Mouse (Mus musculus) lung, embryonic 14.5 days (tissue): Measurements from ENCODE around the gene Cdhr1. TPM values are rescaled to one million over a fixed set of nuclear protein-coding genes. Genes with fewer than 3 reads are reported as not detected.

Source experiments
- ATAC-seq: fragments of 200-750 bp; cut with Nextera tagmentation; 2 replicates; pipeline ENCODE4 v1.8.0; 2017; ENCODE audit warnings: mild to moderate bottlenecking, moderate TSS enrichment, moderate library complexity; ENCODE audit not compliant: insufficient read depth
- DNase-seq: peaks from one replicate; pipeline ENCODE4 v3.0.0-alpha.2; 2015
- H3K27ac ChIP-seq: fragments of 300-500 bp; sonication (generic); 2 replicates; pipeline ENCODE4 v1.5.1; 2014; ENCODE audit warnings: low read depth, mild to moderate bottlenecking, moderate library complexity
- H3K27me3 ChIP-seq: fragments of 300-500 bp; sonication (generic); 2 replicates; pipeline ENCODE4 v1.6.1; 2014; ENCODE audit warnings: low read length, control low read depth; ENCODE audit not compliant: insufficient read depth
- H3K36me3 ChIP-seq: fragments of 300-500 bp; sonication (generic); 2 replicates; pipeline ENCODE4 v1.6.1; 2014; ENCODE audit warnings: control low read depth; ENCODE audit not compliant: insufficient read depth
- H3K4me1 ChIP-seq: fragments of 300-500 bp; sonication (generic); 2 replicates; pipeline ENCODE4 v1.6.1; 2014; ENCODE audit warnings: antibody characterized with exemption, control low read depth; ENCODE audit not compliant: insufficient read depth
- H3K4me2 ChIP-seq: fragments of 300-500 bp; sonication (generic); 2 replicates; pipeline ENCODE4 v1.6.1; 2014; ENCODE audit warnings: mild to moderate bottlenecking
- H3K4me3 ChIP-seq: fragments of 300-500 bp; sonication (generic); 2 replicates; pipeline ENCODE4 v1.5.1; 2014; ENCODE audit warnings: low read depth, low read length
- H3K9ac ChIP-seq: fragments of 300-500 bp; sonication (generic); 2 replicates; pipeline ENCODE4 v1.6.1; 2014
- H3K9me3 ChIP-seq: fragments of 300-500 bp; sonication (generic); 2 replicates; pipeline ENCODE4 v1.6.1; 2016; ENCODE audit warnings: low read depth, low read length, control low read depth
- CTCF ChIP-seq: IDR thresholded peaks from 2 replicates; pipeline ENCODE4 v1.5.1; 2016; ENCODE audit warnings: antibody characterized with exemption, low read depth
- WGBS: fragments of 180-500 bp; shearing (Covaris S2); extraction: QIAGEN DNeasy Blood & Tissue Kit; methylation state at CpG from one replicate; pipeline ENCODE4 v1.1.7; 2014; 5-methylcytosine and 5-hydroxymethylcytosine counted together
- polyA plus RNA-seq: library from polyadenylated mRNA; unstranded; fragments of >200 nt; fragmentation: Nextera tagmentation; extraction: Ambion mirVana; gene quantifications from 2 replicates; pipeline ENCODE4 v1.2.1, GENCODE M21; 2014

The Cdhr1 gene
- polyA plus RNA-seq, 1 experiment from 2014 or later = not detected

GRCm38 (mm10) chr14:37034432-37034831 lies 63.7 kb downstream of the Cdhr1 start:
- no peak for ATAC-seq

GRCm38 (mm10) chr14:37033241-37033640 lies 64.9 kb downstream of the Cdhr1 start:
- WGBS = 13% methylated on average over 7 of the region's 7 CpGs
- DNase-seq = peak; percentile 83
- H3K36me3 ChIP-seq = no peaks in the 10 kb centered on the region
- H3K4me1 ChIP-seq = no peaks in the 10 kb centered on the region
- H3K9me3 ChIP-seq = no peaks in the 10 kb centered on the region
- ATAC-seq = no peak
- H3K4me3 ChIP-seq = no peak overlapping the region
- no peak overlapping the region for H3K27ac ChIP-seq
- peak; percentile 92 for TF ChIP-seq CTCF
- H3K9ac ChIP-seq = no peak overlapping the region
- H3K4me2 ChIP-seq = no peak overlapping the region
- H3K27me3 ChIP-seq = no peaks in the 10 kb centered on the region

More at GRCm38 (mm10) chr14:37034432-37034831, 63.7 kb downstream of the Cdhr1 start:
- 46% methylated on average over 5 of the region's 5 CpGs for WGBS
- peak; percentile 25; the same call in 1 of the 2 replicates for TF ChIP-seq CTCF
- no peaks in the 10 kb centered on the region for H3K4me1 ChIP-seq
- no peak overlapping the region for H3K4me3 ChIP-seq
- no peak overlapping the region for H3K4me2 ChIP-seq
- no peaks in the 10 kb centered on the region for H3K27me3 ChIP-seq
- DNase-seq = peak; percentile 6
- no peaks in the 10 kb centered on the region for H3K36me3 ChIP-seq
- H3K27ac ChIP-seq = no peak overlapping the region
- no peak overlapping the region for H3K9ac ChIP-seq
- no peaks in the 10 kb centered on the region for H3K9me3 ChIP-seq

- DNase-seq (peak; percentile 56), ATAC-seq (no peak)
- WGBS = 51% methylated on average over 11 of the region's 11 CpGs
- TF ChIP-seq CTCF = no peak
- Histone ChIP-seq H3K27ac (no peak overlapping the region), H3K9me3 (no peaks in the 10 kb centered on the region), H3K4me2 (no peak overlapping the region), H3K4me1 (no peaks in the 10 kb centered on the region), H3K4me3 (no peak overlapping the region), H3K9ac (no peak overlapping the region), H3K36me3 (no peaks in the 10 kb centered on the region), H3K27me3 (no peaks in the 10 kb centered on the region)
These were observed 65.6 kb downstream of the Cdhr1 start for GRCm38 (mm10) chr14:37032481-37033104.

- Histone ChIP-seq H3K27ac (no peak overlapping the region), H3K9ac (no peak overlapping the region), H3K4me3 (no peak overlapping the region), H3K9me3 (no peaks in the 10 kb centered on the region), H3K4me2 (no peak overlapping the region), H3K27me3 (no peaks in the 10 kb centered on the region), H3K4me1 (no peaks in the 10 kb centered on the region), H3K36me3 (no peaks in the 10 kb centered on the region)
- DNase-seq = no peak
- no peak for TF ChIP-seq CTCF
- 76% methylated on average over 3 of the region's 3 CpGs for WGBS
- no peak for ATAC-seq
These were observed 69.6 kb downstream of the Cdhr1 start for GRCm38 (mm10) chr14:37028555-37028954.

GRCm38 (mm10) chr14:37027951-37028350 lies 70.2 kb downstream of the Cdhr1 start:
- Histone ChIP-seq H3K9me3 (no peaks in the 10 kb centered on the region), H3K27me3 (no peaks in the 10 kb centered on the region), H3K9ac (no peak overlapping the region), H3K4me2 (no peak overlapping the region), H3K36me3 (no peaks in the 10 kb centered on the region), H3K4me3 (no peak overlapping the region), H3K27ac (no peak overlapping the region), H3K4me1 (no peaks in the 10 kb centered on the region)
- WGBS = 86% methylated on average over 3 of the region's 3 CpGs
- DNase-seq (no peak), ATAC-seq (no peak)
- TF ChIP-seq CTCF = no peak

Other genes with a start within 250 kb of the Cdhr1 start
- gene Ccser2, start 129.6 kb downstream of the Cdhr1 start, polyA plus RNA-seq = 33.9 and 34.8 TPM in 2 replicates
- not detected in 2 replicates for gene Rgr, start 49.4 kb downstream of the Cdhr1 start, polyA plus RNA-seq
- gene Lrit1, start 43.5 kb downstream of the Cdhr1 start, polyA plus RNA-seq = not detected in 2 replicates
- gene Lrit2, start 30.4 kb downstream of the Cdhr1 start, polyA plus RNA-seq = not detected in 2 replicates
- gene 2610528A11Rik, start 15.7 kb upstream of the Cdhr1 start, polyA plus RNA-seq = 0.28 and 0.37 TPM in 2 replicates
- 186 and 193 TPM in 2 replicates for gene Ghitm, start 36.9 kb upstream of the Cdhr1 start, polyA plus RNA-seq